28 mouse cellular contexts compared by ENCODE assay signal in genomic region chr6:92802421-92802820, GRCm38 (mm10). TPM values are rescaled to one million over a fixed set of nuclear protein-coding genes. Genes with fewer than 3 reads are reported as not detected.
DNase-seq lines count a peak whose midpoint lies in the region; ATAC-seq and TF ChIP-seq lines count a peak whose summit lies in the region.
"Had no signal": no experiment of that assay in that cellular context is flagged by ENCODE, and none has a peak within 500 bp of the region (broad histone marks: within the 10 kb centered on the region; RNA-seq: fewer than 3 reads in every experiment).

No protein-coding gene starts in this region.

- intact Hi-C loops in heart, postnatal 25 days (cut with DNase I) = loop anchor here (5.0 kb wide), 1 partner anchor 35 kb away; no protein-coding TSS in a partner anchor

- ATAC-seq in lung, embryonic 14.5 days (ENCODE audit: insufficient read depth) = peak; percentile 11; the same call in 1 of the 2 replicates
- ATAC-seq in stomach, embryonic 15.5 days (ENCODE audit: insufficient read depth, low FRiP score, low read depth) = no peak
- no peak for ATAC-seq in stomach, postnatal 0 days (ENCODE audit: low FRiP score, low TSS enrichment)
- ATAC-seq: forebrain, embryonic 14.5 days; intestine, postnatal 0 days had no signal

- H3K9me3 ChIP-seq in lung, embryonic 14.5 days (ENCODE audit: low read depth, low read length) = no peaks in the 10 kb centered on the region
- H3K9me3 ChIP-seq in stomach, embryonic 15.5 days = no peaks in the 10 kb centered on the region
- no peaks in the 10 kb centered on the region for H3K9me3 ChIP-seq in stomach, postnatal 0 days (ENCODE audit: control insufficient read depth, low read length)
- H3K9me3 ChIP-seq: embryonic facial prominence, embryonic 15.5 days; heart, embryonic 12.5 days; heart, embryonic 15.5 days; hindbrain, embryonic 13.5 days had no signal

- H3K4me2 ChIP-seq in lung, embryonic 14.5 days = no peak overlapping the region
- H3K4me2 ChIP-seq in stomach, embryonic 15.5 days = no peak overlapping the region
- no peak overlapping the region for H3K4me2 ChIP-seq in stomach, postnatal 0 days (replicated peaks; ENCODE audit: low read depth)
- H3K4me2 ChIP-seq: embryonic facial prominence, embryonic 15.5 days; heart, embryonic 12.5 days; heart, embryonic 15.5 days; hindbrain, embryonic 13.5 days had no signal

- peaks cover 51% of the 10 kb centered on the region for H3K36me3 ChIP-seq in lung, embryonic 14.5 days (ENCODE audit: insufficient read depth)
- no peaks in the 10 kb centered on the region for H3K36me3 ChIP-seq in stomach, embryonic 15.5 days
- no peaks in the 10 kb centered on the region for H3K36me3 ChIP-seq in stomach, postnatal 0 days (ENCODE audit: control insufficient read depth, insufficient read depth, low read length)
- H3K36me3 ChIP-seq: G1E; hindbrain, embryonic 13.5 days had no signal

- no peak overlapping the region for H3K4me3 ChIP-seq in lung, embryonic 14.5 days (ENCODE audit: low read depth, low read length)
- no peak overlapping the region for H3K4me3 ChIP-seq in stomach, embryonic 15.5 days (replicated peaks)
- no peak overlapping the region for H3K4me3 ChIP-seq in stomach, postnatal 0 days (ENCODE audit: low read depth, low read length)
- H3K4me3 ChIP-seq: embryonic facial prominence, embryonic 15.5 days; gastrocnemius, adult 2 months; heart, embryonic 12.5 days; heart, embryonic 15.5 days; hindbrain, embryonic 13.5 days had no signal

- TF ChIP-seq CTCF in lung, embryonic 14.5 days (IDR thresholded peaks at IDR 0.05; ENCODE audit: low read depth) = no peak
- no peak for TF ChIP-seq CTCF in stomach, postnatal 0 days (IDR thresholded peaks at IDR 0.05; ENCODE audit: low read depth)

- no peak overlapping the region for H3K9ac ChIP-seq in lung, embryonic 14.5 days
- H3K9ac ChIP-seq in stomach, embryonic 15.5 days = no peak overlapping the region
- H3K9ac ChIP-seq in stomach, postnatal 0 days (ENCODE audit: low read length) = no peak overlapping the region
- H3K9ac ChIP-seq: embryonic facial prominence, embryonic 15.5 days; forebrain, postnatal 0 days; heart, embryonic 12.5 days; heart, embryonic 15.5 days; hindbrain, embryonic 13.5 days had no signal

- peak; percentile 43 for DNase-seq in heart, adult 11 months
- DNase-seq in heart, postnatal 25 days (ENCODE audit: low spot score) = no peak
- DNase-seq in lung, embryonic 14.5 days = no peak
- DNase-seq in lung, adult 18-20 months = no peak
- no peak for DNase-seq in stomach, postnatal 0 days (ENCODE audit: low spot score)
- DNase-seq: adrenal gland, adult 2 months; adrenal gland, postnatal 25 days; B cell, adult 2 months; cerebellum, adult 11-12 months; cerebellum, adult 8-10 months; cerebellum, postnatal 36 days; embryo, embryonic 11 days; forebrain, postnatal 0 days; gastrocnemius, adult 2 months; heart, postnatal 4 days had no signal

- no peak for TF ChIP-seq EP300 in stomach, postnatal 0 days (optimal IDR thresholded peaks at IDR 0.05)

- no peaks in the 10 kb centered on the region for H3K27me3 ChIP-seq in lung, embryonic 14.5 days (ENCODE audit: insufficient read depth, low read length)
- no peaks in the 10 kb centered on the region for H3K27me3 ChIP-seq in stomach, embryonic 15.5 days (replicated peaks)
- H3K27me3 ChIP-seq in stomach, postnatal 0 days (ENCODE audit: control insufficient read depth, insufficient read depth, low read length) = no peaks in the 10 kb centered on the region
- H3K27me3 ChIP-seq: CH12.LX; embryonic facial prominence, embryonic 15.5 days; heart, embryonic 12.5 days; heart, embryonic 15.5 days; Patski had no signal

- no peak overlapping the region for H3K27ac ChIP-seq in lung, embryonic 14.5 days (ENCODE audit: low read depth)
- peak overlapping the region; percentile 21; the same call in 1 of the 2 replicates for H3K27ac ChIP-seq in stomach, embryonic 15.5 days
- H3K27ac ChIP-seq in stomach, postnatal 0 days (replicated peaks) = no peak overlapping the region
- H3K27ac ChIP-seq: embryonic facial prominence, embryonic 15.5 days; gastrocnemius, adult 2 months; hindbrain, embryonic 13.5 days had no signal

- WGBS in lung, embryonic 14.5 days = 90% methylated on average over 11 of the region's 11 CpGs
- 93% methylated on average over 11 of the region's 11 CpGs for WGBS in stomach, embryonic 15.5 days
- 92% methylated on average over 11 of the region's 11 CpGs for WGBS in stomach, postnatal 0 days

- no peaks in the 10 kb centered on the region for H3K4me1 ChIP-seq in lung, embryonic 14.5 days (ENCODE audit: insufficient read depth)
- H3K4me1 ChIP-seq in stomach, embryonic 15.5 days = peaks cover 17% of the 10 kb centered on the region
- no peaks in the 10 kb centered on the region for H3K4me1 ChIP-seq in stomach, postnatal 0 days (replicated peaks; ENCODE audit: control insufficient read depth, insufficient read depth)

RNA-seq across cellular contexts. Expression of gene A730049H05Rik, which starts 13.9 kb away (rescaled TPM):
- under 1 TPM in 1 of 2 experiments, not detected in 1; 0.10 TPM for total RNA-seq in heart, postnatal 25 days (2021)
- polyA plus RNA-seq in lung, embryonic 14.5 days (2014; fragmentation: Nextera tagmentation; extraction: Ambion mirVana) = 0.68 and 1.1 TPM in 2 replicates
- 0.49 and 0.61 TPM in 2 replicates for polyA plus RNA-seq in stomach, embryonic 15.5 days (2015; fragmentation: Nextera tagmentation; extraction: Ambion mirVana)
- 0.50 and 0.70 TPM in 2 replicates for polyA plus RNA-seq in stomach, postnatal 0 days (2015; fragmentation: Nextera tagmentation; extraction: Ambion mirVana)
- total RNA-seq: CH12.LX; gastrocnemius, postnatal 14 days; heart, adult 18-20 months had no signal
- polyA plus RNA-seq: forebrain, embryonic 14.5 days; frontal cortex, adult 2 months; G1E had no signal
